Mouse (Mus musculus) activated CD4-positive, CD25-positive, alpha-beta regulatory T cell, adult 4 months (primary cell): ENCODE results near the gene Mgat3. TPM values are rescaled to one million over a fixed set of nuclear protein-coding genes. Genes with fewer than 3 reads are reported as not detected.

ENCODE experiments used
- ATAC-seq: one replicate; pipeline ENCODE4 v1.8.0; 2017
- polyA plus RNA-seq, 2 experiments: library from polyadenylated mRNA; unstranded; fragments of 100-300 nt; shearing (Covaris generic); gene quantifications; one replicate each; pipeline ENCODE4 v1.2.1; 2017

Gene Mgat3
- polyA plus RNA-seq, 2 experiments from 2014 or later, result 0.13 TPM; not detected in 1

DNA sequence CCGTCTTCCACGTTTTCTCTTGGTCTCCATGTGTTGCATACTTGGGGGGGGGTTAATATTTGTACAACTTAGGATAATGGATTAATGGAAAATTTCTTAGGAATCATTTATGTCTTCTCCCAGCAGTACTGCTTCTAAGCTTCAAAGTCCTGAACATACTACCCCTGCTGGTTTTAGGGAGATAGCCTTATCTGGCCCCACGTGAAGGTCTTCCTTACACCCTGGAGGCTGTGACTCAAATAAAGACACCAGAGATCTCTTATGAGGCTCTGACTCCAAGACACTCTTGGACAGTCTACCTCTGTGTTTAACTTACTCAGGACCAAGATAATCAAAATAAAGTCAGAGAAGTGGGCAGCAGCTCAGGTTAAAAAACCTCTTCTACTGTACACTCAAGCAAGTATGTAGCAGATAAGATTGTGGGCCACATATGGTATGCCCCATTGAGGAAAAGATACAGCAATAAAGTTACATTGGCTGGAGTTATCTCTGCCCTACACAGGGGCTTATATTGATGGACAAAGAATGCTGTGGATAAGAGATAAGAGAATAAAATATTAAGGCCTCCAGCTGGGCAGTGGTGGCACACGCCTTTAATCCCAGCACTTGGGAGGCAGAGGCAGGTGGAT, 8.7 kb downstream of the Mgat3 start:
- ATAC-seq, result no peak

DNA sequence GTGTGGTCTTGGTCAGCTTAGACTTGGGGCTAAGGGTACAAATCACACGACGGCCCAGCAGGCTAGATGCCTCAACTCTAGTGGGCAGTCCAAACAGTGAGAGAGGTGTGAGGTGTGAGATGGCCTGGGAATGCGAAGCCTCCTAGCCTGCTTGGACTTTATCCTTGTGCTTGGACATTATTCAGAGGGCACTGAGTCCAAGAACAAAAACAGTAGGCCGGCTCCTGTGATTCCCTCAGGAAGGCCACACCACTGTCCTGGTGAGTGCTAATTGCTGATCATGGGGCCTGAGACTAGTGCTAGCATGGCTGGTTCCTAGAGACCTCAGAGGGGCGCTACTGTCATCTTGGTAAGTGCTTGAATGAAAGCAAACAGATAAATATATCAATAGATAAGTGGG, 15.4 kb downstream of the Mgat3 start:
- ATAC-seq, result no peak

DNA sequence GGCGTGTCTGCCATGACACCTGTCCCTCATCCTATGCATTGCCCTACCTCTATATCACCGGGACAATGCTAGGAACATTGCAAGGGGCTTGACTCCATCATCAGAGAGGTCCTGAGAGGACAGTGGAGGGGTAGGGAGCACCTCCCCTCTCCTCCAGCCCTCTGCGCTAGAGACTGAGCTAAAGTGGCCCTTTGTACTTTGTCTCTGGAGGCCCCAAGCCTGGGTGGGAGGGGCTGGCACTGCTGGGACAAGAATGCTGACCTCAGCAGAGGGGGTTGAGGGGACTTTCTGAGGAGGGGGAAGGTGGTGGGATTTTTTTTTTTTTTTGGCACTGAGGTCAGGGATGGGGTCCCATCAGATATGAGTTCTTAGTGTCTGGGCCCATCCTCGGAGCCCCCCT, 16.6 kb downstream of the Mgat3 start:
- no peak for ATAC-seq

DNA sequence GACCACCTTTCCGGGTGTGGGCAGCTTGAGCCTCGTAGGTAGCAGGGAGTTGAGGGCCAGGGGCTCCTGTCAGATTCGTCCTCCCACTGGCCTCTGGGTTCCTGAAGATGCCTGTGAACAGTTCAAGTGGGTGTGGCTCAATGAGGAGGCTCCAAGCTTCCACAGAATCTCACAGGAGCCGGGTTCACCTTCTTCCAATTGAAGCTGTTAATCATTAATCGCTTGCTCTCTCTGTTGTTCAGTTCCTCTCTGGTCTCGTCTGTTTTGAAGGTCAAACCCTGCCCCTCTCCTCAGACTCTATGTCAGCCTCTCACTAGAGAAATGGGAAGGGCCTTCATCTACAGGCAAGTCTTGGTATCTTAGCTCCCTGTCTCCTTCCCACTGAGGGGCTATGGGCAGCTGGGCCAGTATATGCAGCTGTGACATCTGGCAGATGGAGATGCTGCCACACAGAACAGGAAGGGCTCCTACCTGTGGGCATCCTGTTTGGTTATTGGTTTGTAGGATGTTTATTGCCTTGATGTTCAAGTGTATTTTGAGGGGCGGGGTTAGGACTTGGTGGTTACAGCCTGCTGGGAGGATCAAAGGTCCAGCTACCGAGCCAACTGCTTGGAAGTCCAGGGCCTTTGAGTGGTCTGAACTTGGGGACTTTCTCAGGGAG, 18.2 kb downstream of the Mgat3 start:
- peak; percentile 59 for ATAC-seq

DNA sequence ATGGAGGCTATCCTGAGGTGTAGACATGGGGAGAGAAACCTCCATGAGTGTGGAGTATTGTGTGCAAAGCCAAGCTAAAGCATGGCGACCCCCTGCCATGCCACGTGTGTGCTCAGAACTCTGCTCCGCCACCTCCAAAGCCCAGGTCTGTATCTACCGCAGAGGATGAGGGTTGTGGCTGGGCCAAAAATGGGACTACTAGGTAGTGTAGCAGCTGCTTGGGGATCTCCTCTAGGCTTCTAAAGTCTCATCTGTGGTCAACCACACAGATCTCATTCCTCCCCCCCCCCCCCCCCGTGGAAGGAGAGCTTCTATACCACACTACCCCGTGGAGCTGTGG, 18.7 kb downstream of the Mgat3 start:
- peak; percentile 86 for ATAC-seq

DNA sequence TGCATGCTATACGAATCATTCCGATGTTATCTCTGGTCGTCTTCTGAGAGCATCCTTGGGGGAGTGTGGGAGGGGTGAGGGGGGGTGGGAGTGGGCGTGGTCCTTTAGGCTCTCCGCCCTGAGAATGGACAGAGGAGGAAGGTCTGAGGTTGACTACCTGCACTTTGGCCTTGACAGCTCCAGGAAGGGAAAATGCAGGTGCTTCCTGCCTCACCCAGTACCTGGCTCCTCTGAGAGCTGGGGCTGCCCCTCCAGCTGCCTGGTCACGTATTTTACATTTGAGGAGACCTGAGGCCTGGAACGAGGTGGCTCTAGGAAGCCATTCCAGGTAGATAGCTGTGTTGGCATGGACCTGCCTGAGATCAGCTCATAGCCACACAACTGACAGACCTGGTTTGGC, 19.3 kb downstream of the Mgat3 start:
- ATAC-seq, result no peak

DNA sequence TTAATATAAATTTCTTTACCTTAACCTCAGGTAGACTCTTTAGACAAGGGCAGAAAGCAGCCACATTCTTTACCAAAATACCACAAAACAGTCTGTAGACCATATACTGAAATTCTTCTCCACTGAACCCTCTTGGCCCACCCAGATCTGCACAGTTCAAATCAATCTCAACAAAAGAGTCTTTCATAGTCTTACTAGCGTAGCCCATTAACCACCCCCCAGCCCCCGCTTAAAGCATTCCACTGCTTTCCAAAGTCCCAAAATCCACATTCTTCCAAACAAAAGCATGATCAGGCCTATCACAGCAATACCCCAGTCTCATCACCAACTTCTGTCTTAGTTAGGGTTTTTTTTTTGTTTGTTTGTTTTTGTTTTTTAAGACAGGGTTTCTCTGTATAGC, 26.0 kb downstream of the Mgat3 start:
- ATAC-seq, result no peak

DNA sequence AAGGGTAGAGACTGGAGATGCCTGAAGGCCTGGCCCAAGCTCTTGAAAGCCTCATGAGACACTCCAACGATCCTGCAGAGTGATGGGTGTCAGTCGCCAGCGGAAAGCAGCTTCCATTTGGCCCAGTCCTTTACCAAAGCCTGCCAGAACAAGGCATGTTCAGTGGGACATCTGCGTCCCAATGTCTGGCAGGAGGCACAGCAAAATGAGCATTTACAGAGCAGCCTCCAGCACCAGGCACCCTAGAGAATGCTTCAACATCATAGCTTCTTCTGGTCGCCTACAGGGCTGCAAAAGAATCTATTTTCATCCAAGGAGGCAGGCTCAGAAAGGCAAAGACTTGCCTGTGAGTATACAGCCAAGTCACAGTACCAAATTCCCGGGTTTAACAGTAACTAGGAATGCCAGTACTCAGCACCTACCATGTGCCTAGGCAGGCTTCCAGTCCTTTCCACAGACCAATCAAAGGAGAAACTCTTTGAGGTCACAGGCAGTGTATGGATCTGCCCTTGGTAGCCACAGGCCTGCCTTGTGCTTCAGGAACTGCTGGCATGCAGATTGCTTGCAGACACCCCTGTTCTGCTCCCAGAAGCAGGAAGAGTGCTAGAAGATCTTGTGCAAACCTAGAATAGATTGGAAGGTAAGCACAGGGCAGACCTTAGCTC, 28.7 kb downstream of the Mgat3 start:
- ATAC-seq, result no peak

DNA sequence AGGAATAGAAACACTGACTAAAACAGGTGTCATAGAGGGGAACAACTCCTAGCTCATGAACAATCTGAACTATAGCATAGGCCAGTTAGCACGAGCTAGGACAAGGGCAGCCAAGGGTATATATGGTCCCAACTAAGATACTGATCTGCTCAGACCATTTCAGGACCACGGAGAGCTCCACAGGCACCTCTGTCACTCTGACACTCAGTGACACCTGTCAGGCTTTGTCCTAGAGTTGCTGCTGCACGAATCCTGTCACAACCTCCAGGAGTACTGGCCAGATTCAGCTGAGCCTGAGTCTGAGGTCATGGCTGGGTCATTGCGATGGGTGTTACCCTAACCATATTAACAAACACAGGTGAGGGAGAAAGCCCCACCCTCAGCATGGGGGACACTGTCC, 29.9 kb downstream of the Mgat3 start:
- no peak for ATAC-seq

DNA sequence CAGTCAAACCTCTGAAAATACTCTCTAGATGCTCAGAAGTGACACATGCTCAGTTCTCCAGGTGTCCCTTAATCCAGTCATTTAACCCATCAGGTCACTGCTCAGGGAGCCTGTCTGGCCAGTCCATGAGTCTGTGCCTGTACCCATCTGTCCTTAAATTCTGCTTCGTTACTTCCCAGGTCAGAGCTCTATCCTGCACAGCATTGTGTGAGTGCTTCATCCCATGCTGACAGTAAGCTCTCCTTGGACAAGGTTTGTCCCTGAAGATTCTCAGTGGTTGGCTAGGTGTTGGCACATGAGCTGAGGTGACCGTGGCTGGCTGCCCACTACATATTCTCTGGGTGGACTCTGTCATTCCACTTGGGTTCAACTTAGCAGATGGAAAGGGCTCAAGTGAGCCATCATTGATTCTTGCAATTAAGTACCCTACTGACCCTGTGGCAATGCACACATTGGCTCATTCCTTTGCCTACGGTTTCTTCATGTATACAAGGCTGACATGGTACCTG, 32.6 kb downstream of the Mgat3 start:
- ATAC-seq, result no peak

DNA sequence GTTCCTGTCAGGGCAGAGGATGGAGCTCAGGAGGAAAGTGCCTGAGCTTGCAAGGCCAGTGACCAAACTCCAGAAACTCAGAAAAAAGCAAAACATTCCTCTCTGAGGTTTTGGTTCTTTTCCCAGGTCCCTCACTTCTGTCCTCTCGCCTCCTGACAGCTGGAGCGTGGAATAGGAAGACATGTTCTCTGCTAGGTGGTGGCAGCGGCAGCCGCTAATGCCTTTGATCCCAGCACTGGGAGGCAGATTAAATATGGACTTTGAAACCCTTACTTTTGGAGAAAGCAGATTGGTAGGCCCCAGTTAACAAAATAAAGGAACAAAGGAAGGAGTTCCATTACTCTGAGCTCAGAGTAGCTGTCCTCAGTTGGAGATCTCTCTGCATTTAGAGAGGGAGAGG, 34.9 kb downstream of the Mgat3 start:
- no peak for ATAC-seq

DNA sequence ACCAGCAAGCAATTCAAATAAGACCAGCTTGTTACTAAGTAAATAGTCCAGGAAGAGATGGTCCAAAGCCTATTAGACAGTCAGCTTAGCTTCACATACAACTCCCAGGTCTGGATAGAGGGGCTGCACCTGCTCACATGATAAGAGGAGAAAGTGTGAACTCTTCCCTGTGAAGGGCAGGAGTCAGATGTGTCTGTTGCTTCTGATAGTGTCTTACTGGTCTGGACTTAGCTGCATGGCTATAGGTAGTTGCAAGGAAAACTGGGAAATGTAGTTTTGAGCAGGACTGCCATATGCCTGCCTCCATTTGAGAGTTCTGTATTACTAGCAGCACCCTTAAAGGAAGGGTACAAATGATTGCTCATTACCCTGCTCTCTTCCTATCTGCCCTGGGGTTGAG, 40.2 kb downstream of the Mgat3 start:
- no peak for ATAC-seq

DNA sequence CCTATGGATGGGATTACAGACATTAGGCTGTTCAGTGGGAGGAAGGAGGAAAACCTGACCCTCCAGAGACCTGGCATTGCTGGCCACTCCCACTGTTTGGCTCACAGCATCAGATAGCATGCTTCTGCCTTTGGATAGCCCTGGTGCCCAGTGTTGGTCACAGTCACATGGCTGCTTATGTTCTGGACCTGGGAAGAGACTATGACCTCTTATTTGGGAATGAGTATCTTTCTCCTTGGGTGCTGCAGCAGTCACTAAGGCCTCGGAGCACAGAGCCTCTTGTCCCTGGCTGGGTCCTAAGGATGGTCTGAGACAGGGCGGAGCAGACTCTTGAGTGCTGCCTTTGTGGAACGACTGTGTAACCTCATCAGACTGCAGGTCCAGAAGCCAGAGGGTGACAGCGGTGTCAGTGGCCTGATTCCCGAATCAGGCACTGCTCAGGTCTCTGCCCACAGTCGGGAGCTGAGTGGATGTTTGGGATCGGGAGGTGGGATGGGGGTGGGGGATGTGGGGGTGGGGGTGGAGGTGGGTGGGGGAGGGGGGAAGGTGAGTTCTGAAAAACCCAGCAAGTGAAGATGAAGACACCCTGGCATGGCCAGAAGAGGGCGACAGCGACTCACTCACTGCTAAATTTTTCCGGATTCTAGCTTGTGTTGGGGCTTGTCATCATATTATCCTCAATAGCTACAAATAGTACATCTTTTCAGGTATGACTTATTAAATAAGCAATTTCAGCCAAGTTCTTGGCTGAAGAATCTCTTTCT, 42.4 kb downstream of the Mgat3 start:
- no peak for ATAC-seq

DNA sequence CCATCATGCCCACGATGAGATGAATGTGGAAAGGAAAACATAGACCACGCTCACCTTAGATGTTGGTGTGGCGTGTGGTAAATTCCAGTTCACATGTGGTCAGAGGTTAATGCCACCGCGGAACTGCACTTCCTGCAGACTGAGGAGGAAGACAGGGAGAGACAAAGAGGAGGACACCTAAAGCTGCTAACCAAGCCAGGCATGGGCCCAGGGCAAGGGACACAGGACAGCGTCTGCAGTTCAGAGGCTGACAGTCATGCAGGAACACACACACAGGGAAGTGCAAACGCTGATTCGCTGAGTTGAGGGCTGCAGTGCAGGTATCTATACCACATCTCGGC, 42.9 kb downstream of the Mgat3 start:
- peak; percentile 5 for ATAC-seq

DNA sequence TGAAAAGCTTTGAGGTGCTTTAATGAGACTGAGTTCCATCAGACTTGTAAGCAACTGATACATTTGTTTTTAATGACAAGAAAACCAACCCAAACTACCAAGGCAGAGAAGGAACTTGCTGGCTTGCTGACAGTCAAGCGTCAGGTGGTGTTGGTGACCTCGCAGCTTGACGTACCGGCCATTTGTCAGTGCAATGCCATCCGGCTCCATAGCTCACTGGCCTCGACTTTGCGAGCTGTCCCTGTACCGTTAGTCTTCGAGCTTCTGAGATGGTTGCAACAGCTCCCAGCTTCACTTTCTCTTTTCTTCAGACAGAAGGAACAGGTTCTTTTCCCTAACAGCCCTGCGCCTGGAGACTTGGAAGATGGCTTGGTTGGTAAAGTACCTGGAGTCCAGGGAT, 44.0 kb downstream of the Mgat3 start:
- no peak for ATAC-seq

DNA sequence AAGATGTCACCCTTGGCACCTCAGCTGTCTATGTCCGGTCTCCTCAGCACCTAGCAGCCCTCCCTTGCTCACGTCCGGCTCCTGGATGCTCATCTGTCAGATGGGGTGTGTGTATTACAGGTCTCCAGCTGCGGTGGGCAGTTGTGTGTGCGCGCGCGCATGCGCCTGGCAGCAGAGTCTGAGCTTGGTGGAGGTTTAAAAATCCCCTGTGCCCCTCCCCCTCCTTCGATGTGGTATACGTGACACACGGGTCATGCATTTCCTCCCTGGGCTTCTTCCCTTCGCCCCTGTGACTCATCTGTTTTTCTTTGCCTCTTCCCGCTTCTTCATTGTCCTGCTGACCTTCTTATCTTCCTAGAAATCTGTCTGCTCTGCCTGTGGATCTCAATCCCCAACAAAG, 45.7 kb downstream of the Mgat3 start:
- peak; percentile 86 for ATAC-seq

DNA sequence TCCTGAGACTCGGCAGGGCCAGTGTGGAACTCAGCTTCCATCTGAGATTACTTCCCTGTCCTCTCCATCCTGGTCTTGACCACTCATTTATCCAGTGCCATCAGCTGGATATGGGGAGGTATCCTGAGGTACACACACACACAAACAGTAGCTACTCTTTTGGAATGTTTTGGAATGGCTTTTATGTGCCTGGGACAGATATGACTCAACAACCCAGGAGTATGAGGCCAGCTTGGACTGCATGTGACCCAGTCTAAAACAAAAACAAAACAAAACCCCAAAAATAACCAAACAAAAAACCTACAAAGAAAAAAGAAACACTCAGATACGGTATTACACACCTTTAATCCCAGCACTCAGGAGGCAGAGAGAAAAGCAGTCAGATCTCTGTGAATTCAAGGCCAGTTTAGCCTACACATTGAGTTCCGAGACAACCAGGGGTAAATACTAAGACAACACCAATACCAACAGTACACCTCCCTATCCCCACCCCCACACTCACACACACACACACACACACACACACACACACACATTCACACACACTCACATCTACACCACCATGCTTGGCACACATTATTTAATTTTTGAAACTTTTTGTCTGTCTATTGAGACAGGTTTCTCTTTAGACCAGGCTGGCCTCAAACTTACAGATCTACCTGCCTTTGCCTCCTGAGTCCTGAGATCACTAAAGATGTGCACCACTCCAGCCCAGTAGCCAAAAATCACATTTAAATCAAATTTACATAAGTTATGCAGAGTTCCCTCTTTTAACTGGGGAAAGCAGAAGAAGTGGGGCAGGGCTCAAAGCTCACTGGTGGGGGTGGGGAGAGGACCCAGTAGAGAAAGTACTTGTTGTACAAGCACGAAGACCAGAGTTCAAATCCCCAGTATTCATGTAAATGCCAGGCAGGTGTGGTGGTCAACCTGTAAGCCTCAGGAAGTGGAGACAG, 46.5 kb downstream of the Mgat3 start:
- no peak for ATAC-seq

DNA sequence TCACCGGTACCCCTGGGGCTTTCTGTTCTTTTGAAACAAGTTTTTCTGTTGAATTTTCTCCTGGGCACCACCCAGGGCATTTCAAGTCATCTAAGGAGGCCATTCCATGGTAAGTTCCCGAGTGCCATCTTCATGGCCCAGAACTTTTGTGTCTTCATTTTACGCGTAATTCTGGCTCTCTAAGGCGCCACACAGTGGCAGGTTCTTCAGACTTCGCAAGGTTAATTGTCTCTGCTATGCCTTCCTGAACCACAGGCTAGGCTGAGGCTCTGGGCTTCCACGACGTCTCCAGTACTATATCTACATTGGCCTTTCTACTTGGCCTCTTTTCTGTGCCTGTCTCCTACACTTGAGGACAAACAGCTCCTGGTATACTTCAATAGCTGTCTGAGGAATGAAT, 47.5 kb downstream of the Mgat3 start:
- ATAC-seq, result no peak

DNA sequence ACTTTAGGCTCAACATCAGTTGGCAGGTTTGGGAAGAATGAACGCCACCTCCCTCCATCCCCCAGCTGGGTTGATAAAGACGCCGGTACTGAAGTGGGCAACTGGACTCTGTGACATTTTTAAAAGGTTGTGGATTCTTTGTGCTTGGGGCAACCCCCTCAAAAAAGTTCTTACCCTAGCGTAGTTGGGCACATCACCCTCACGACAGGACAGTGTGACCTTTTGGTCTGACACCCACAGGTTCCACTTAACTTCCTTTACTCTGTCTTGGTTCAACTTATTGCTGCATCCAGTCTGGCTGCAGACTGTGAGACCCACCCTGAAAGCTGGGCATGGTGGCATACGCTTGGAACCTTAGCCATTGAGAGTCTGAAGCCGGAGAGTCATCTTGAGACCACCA, 50.2 kb downstream of the Mgat3 start:
- ATAC-seq, result no peak

DNA sequence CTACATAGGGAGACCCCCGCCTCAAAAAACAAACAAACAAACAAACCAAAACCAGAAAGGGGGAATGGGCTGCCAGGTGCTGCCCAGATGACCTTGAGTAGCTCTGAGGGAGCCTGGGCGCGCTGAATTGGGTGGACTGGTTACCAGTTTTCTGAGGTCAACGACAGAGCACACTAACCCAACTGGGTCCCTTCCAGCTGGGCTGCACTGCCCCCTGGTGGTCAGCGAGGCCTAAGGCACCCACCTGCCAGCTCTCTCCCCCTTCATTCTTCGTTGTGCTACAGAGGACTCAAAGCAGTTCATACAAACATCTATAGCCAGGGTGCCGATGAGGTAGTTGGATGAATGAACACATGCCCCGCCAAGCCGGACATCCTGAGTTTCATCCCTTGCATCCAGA, 51.7 kb downstream of the Mgat3 start:
- ATAC-seq, result peak; percentile 57

DNA sequence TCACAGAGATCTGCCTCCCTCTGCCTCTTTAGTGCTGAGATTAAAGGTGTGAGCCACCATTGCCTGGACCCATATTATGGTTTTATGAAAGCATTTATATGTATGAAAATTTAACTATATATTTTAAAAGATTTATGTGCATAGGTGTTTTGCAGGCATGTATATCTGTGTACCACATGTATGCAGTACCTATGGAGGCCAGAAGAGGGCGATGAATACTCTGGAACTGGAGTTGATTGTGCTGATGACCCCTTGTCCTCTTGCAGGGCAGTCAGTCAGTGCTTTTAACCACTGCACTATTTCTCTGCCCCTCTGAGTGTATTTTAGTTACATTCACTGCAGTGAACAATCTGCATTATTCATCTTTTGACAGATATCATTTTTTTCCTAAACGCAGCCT, 52.3 kb downstream of the Mgat3 start:
- ATAC-seq, result no peak

DNA sequence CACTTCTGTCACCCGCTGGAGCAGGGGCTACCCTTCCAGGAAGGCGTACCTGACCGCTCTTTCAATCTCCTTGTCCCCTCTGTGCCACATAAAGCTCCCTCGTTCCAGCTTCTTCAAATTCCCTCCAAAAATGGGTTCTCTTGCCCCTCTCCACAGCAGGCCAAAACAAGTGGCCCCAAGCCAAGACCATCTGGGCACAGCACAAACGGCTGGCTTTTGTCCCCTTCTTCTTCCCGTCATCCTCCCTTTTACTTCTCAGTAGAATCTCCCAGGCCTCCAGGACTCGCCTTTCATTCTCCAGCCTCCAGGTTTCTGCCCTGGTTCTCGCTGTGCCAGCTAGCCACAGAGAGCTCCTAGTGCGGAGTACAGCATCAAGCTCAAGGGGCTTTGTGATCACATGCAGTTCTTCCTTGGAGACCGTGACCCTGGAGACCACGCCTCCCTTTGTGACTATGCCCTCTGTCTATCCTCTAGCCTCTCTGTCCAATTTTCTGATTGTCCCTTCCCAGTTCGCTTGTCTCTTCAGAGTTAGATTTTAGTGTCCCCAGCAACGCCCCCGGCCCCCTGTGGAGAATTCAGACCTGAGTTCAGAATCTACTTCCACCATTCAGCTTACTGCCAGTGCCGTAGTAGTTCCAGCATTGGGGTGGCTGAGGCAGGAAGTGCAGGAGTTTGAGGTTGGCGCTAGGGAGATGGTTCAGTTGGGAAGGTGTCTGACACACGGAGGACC, 54.7 kb downstream of the Mgat3 start:
- no peak for ATAC-seq
